Mouse (Mus musculus) MEL (cell line): Measurements from ENCODE around the gene Olfr1532-ps1.

Experiments
- CHD2 ChIP-seq: IDR thresholded peaks from 2 replicates; pipeline ENCODE4 v1.6.1; 2011; ENCODE audit warnings: low read length, improper control_type of control experiment
- CTCF ChIP-seq, 3 experiments: IDR thresholded peaks in 2 of 3; conservative IDR thresholded peaks in 1 of 3; 2 replicates each; pipeline ENCODE4 v1.5.1; 2011 to 2012; ENCODE audit warnings: low read length in 3 of 3, low read depth in 2 of 3, mild to moderate bottlenecking in 2 of 3, improper control_type of control experiment in 1 of 3, inconsistent platforms in 1 of 3, mixed read lengths in 1 of 3, moderate library complexity in 1 of 3; ENCODE audit not compliant: control insufficient read depth in 1 of 3, insufficient read depth in 1 of 3, poor library complexity in 1 of 3, severe bottlenecking in 1 of 3
- EP300 ChIP-seq, 2 experiments: IDR thresholded peaks; 2 replicates each; pipeline ENCODE4 v1.6.1; 2011; ENCODE audit warnings: improper control_type of control experiment in 2 of 2, low read length in 2 of 2, low read depth in 1 of 2, mild to moderate bottlenecking in 1 of 2
- JUND ChIP-seq: IDR thresholded peaks from 2 replicates; pipeline ENCODE4 v1.6.1; 2011; ENCODE audit warnings: low read depth, mild to moderate bottlenecking, improper control_type of control experiment, low read length
- MYC ChIP-seq: IDR thresholded peaks from 2 replicates; pipeline ENCODE4 v1.6.1; 2011; ENCODE audit warnings: low read depth, mild to moderate bottlenecking, low read length, improper control_type of control experiment, moderate library complexity
- POLR2AphosphoS2 ChIP-seq: IDR thresholded peaks from 2 replicates; pipeline ENCODE4 v1.6.1; 2011; ENCODE audit warnings: low read length, improper control_type of control experiment
- TCF12 ChIP-seq: IDR thresholded peaks from 2 replicates; pipeline ENCODE4 v1.6.1; 2014; ENCODE audit warnings: low read depth, mild to moderate bottlenecking, inconsistent platforms, low read length, improper control_type of control experiment, moderate library complexity
- USF2 ChIP-seq, 2 experiments: IDR thresholded peaks; 2 replicates each; pipeline ENCODE4 v1.6.1; 2011 to 2012; ENCODE audit warnings: improper control_type of control experiment in 2 of 2, low read length in 2 of 2, borderline replicate concordance in 1 of 2, inconsistent platforms in 1 of 2, low read depth in 1 of 2, mild to moderate bottlenecking in 1 of 2; ENCODE audit not compliant: insufficient read depth in 1 of 2

DNA sequence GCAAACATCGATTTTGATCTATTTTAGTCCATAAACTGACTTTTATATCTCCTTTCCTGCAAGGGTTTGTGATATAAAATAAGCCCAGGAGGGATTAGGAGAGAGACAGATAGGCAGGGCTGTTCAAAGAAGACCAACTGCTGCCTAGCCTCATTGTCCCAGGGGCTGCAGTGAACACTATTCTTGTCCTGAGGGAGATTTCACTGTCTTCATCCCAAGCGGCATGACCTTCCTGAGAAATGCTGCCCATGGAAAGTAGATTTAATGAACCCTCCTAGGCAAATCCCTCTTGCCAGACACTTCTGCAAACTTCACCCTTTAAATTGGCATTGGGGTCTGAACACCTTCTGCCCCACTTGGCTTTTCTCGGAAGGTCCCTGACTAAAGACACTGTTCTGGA lies 31.0 kb upstream of the Olfr1532-ps1 start, which contains the start of gene Olfr705:
- TF ChIP-seq CTCF (IDR thresholded peaks at IDR 0.05 in 2 of 3, conservative IDR thresholded peaks at IDR 0.05 in 1 of 3; ENCODE audit: control insufficient read depth in 1 of 3, insufficient read depth in 1 of 3, low read depth in 2 of 3, low read length in 3 of 3, poor library complexity in 1 of 3, severe bottlenecking in 1 of 3) (no peak), MYC (no peak), EP300 (IDR thresholded peaks at IDR 0.05; ENCODE audit: low read depth in 1 of 2, low read length in 2 of 2) (no peak), TCF12 (no peak), CHD2 (no peak), JUND (no peak), USF2 (IDR thresholded peaks at IDR 0.05; ENCODE audit: borderline replicate concordance in 1 of 2, insufficient read depth in 1 of 2, low read depth in 1 of 2, low read length in 2 of 2) (no peak), POLR2AphosphoS2 (no peak)
